Mouse (Mus musculus): ENCODE data around the gene Gch1. TPM values are rescaled to one million over a fixed set of nuclear protein-coding genes. Genes with fewer than 3 reads are reported as not detected.
A peak's percentile ranks its signal among the peaks of the same experiment; 100 is the strongest.

The Gch1 gene
- 1.6 and 17.3 TPM in 2 replicates for total RNA-seq (2014; fragmentation: Nextera tagmentation)
- 0.87 and 1.3 TPM in 2 replicates for total RNA-seq (2017)
- 0.27 and 0.43 TPM in 2 replicates for polyA plus RNA-seq (2012)

GRCm38 (mm10) chr14:47188848-47189634 lies at the start of gene Gch1:
Gene Gch1, minus strand, starts transcription at chr14:47189413.
- DNase-seq (ENCODE audit: low spot score) = peak; percentile 91

GRCm38 (mm10) chr14:47237286-47237685 lies 48.1 kb upstream of the Gch1 start:
- no peak for ATAC-seq (ENCODE audit: extremely low read depth, insufficient number of reproducible peaks, low FRiP score, poor library complexity, severe bottlenecking)
- Histone ChIP-seq H3K36me3 (replicated peaks) (peaks cover 39% of the 10 kb centered on the region), H3K9me3 (replicated peaks) (0 out of 2 replicates have a peak, but pooled peaks cover 3% of the 10 kb centered on the region), H3K27me3 (ENCODE audit: insufficient read depth, low read length) (no peaks in the 10 kb centered on the region), H3K4me3 (ENCODE audit: low read depth, low read length) (no peak overlapping the region), H3K4me1 (ENCODE audit: insufficient read depth, low read depth, low read length) (peaks cover 41% of the 10 kb centered on the region)
- TF ChIP-seq TAL1 (conservative IDR thresholded peaks at IDR 0.05; ENCODE audit: low read depth, low read length) = no peak
- TF ChIP-seq GATA2 (IDR thresholded peaks at IDR 0.05; ENCODE audit: borderline replicate concordance, low read depth, low read length) = no peak
- TF ChIP-seq CTCF (IDR thresholded peaks at IDR 0.05; ENCODE audit: low read depth, low read length) = no peak
- TF ChIP-seq POLR2AphosphoS5 (IDR thresholded peaks at IDR 0.05; ENCODE audit: insufficient replicate concordance, low read depth, low read length) = no peak
- TF ChIP-seq GATA1 (IDR thresholded peaks at IDR 0.05; ENCODE audit: borderline replicate concordance, low read length) = no peak
- DNase-seq (ENCODE audit: low spot score) = no peak

More at GRCm38 (mm10) chr14:47188848-47189634, at the start of gene Gch1:
- peaks cover 26% of the 10 kb centered on the region for H3K27me3 ChIP-seq (ENCODE audit: insufficient read depth, low read length)
- ATAC-seq (ENCODE audit: extremely low read depth, insufficient number of reproducible peaks, low FRiP score, poor library complexity, severe bottlenecking) = peak; percentile 90
- peaks cover 14% of the 10 kb centered on the region for H3K4me1 ChIP-seq (ENCODE audit: insufficient read depth, low read depth, low read length)
- H3K36me3 ChIP-seq (replicated peaks) = no peaks in the 10 kb centered on the region
- peak within 1 kb of the TSS; percentile 75 for H3K4me3 ChIP-seq (ENCODE audit: low read depth, low read length)
- TF ChIP-seq CTCF (IDR thresholded peaks at IDR 0.05; ENCODE audit: low read depth, low read length) = no peak
- no peaks in the 10 kb centered on the region for H3K9me3 ChIP-seq (replicated peaks)

GRCm38 (mm10) chr14:47236491-47236890 lies 47.3 kb upstream of the Gch1 start:
- TF ChIP-seq GATA2 (IDR thresholded peaks at IDR 0.05; ENCODE audit: borderline replicate concordance, low read depth, low read length) (no peak), GATA1 (IDR thresholded peaks at IDR 0.05; ENCODE audit: borderline replicate concordance, low read length) (no peak), TAL1 (conservative IDR thresholded peaks at IDR 0.05; ENCODE audit: low read depth, low read length) (no peak), POLR2AphosphoS5 (IDR thresholded peaks at IDR 0.05; ENCODE audit: insufficient replicate concordance, low read depth, low read length) (no peak), CTCF (IDR thresholded peaks at IDR 0.05; ENCODE audit: low read depth, low read length) (no peak)
- Histone ChIP-seq H3K9me3 (replicated peaks) (0 out of 2 replicates have a peak, but pooled peaks cover 3% of the 10 kb centered on the region), H3K27me3 (ENCODE audit: insufficient read depth, low read length) (no peaks in the 10 kb centered on the region), H3K4me1 (ENCODE audit: insufficient read depth, low read depth, low read length) (peaks cover 34% of the 10 kb centered on the region), H3K36me3 (replicated peaks) (peaks cover 32% of the 10 kb centered on the region), H3K4me3 (ENCODE audit: low read depth, low read length) (no peak overlapping the region)
- DNase-seq (ENCODE audit: low spot score) (no peak), ATAC-seq (ENCODE audit: extremely low read depth, insufficient number of reproducible peaks, low FRiP score, poor library complexity, severe bottlenecking) (no peak)

- Histone ChIP-seq H3K27me3 (ENCODE audit: insufficient read depth, low read length) (peaks cover 2% of the 10 kb centered on the region; the same call in 1 of the 2 replicates), H3K36me3 (replicated peaks) (peaks cover 22% of the 10 kb centered on the region), H3K9me3 (replicated peaks) (0 out of 2 replicates have a peak, but pooled peaks cover 3% of the 10 kb centered on the region), H3K4me1 (ENCODE audit: insufficient read depth, low read depth, low read length) (peaks cover 25% of the 10 kb centered on the region), H3K4me3 (ENCODE audit: low read depth, low read length) (no peak overlapping the region)
- ATAC-seq (ENCODE audit: extremely low read depth, insufficient number of reproducible peaks, low FRiP score, poor library complexity, severe bottlenecking) (no peak), DNase-seq (ENCODE audit: low spot score) (no peak)
- TF ChIP-seq CTCF (IDR thresholded peaks at IDR 0.05; ENCODE audit: low read depth, low read length) = no peak
- TF ChIP-seq GATA2 (IDR thresholded peaks at IDR 0.05; ENCODE audit: borderline replicate concordance, low read depth, low read length) = no peak
- TF ChIP-seq POLR2AphosphoS5 (IDR thresholded peaks at IDR 0.05; ENCODE audit: insufficient replicate concordance, low read depth, low read length) = no peak
- no peak for TF ChIP-seq TAL1 (conservative IDR thresholded peaks at IDR 0.05; ENCODE audit: low read depth, low read length)
- no peak for TF ChIP-seq GATA1 (IDR thresholded peaks at IDR 0.05; ENCODE audit: borderline replicate concordance, low read length)
These were observed 45.5 kb upstream of the Gch1 start for GRCm38 (mm10) chr14:47234526-47235250.

- ATAC-seq (ENCODE audit: extremely low read depth, insufficient number of reproducible peaks, low FRiP score, poor library complexity, severe bottlenecking) = peak; percentile 15; the same call in 1 of the 2 replicates
These were observed 44.8 kb upstream of the Gch1 start for GRCm38 (mm10) chr14:47234032-47234431.

GRCm38 (mm10) chr14:47233602-47234001 lies 44.4 kb upstream of the Gch1 start:
- Histone ChIP-seq H3K27me3 (ENCODE audit: insufficient read depth, low read length) (peaks cover 6% of the 10 kb centered on the region), H3K9me3 (replicated peaks) (0 out of 2 replicates have a peak, but pooled peaks cover 3% of the 10 kb centered on the region), H3K4me3 (ENCODE audit: low read depth, low read length) (no peak overlapping the region), H3K36me3 (replicated peaks) (peaks cover 18% of the 10 kb centered on the region), H3K4me1 (ENCODE audit: insufficient read depth, low read depth, low read length) (peaks cover 20% of the 10 kb centered on the region)
- no peak; the same call in 1 of the 2 replicates for TF ChIP-seq TAL1 (conservative IDR thresholded peaks at IDR 0.05; ENCODE audit: low read depth, low read length)
- TF ChIP-seq GATA2 (IDR thresholded peaks at IDR 0.05; ENCODE audit: borderline replicate concordance, low read depth, low read length) = no peak
- no peak for TF ChIP-seq POLR2AphosphoS5 (IDR thresholded peaks at IDR 0.05; ENCODE audit: insufficient replicate concordance, low read depth, low read length)
- TF ChIP-seq GATA1 (IDR thresholded peaks at IDR 0.05; ENCODE audit: borderline replicate concordance, low read length) = no peak
- TF ChIP-seq CTCF (IDR thresholded peaks at IDR 0.05; ENCODE audit: low read depth, low read length) = no peak
- no peak for DNase-seq (ENCODE audit: low spot score)
- ATAC-seq (ENCODE audit: extremely low read depth, insufficient number of reproducible peaks, low FRiP score, poor library complexity, severe bottlenecking) = peak; percentile 28; the same call in 1 of the 2 replicates

More at GRCm38 (mm10) chr14:47234032-47234431, 44.8 kb upstream of the Gch1 start:
- Histone ChIP-seq H3K9me3 (replicated peaks) (0 out of 2 replicates have a peak, but pooled peaks cover 3% of the 10 kb centered on the region), H3K4me3 (ENCODE audit: low read depth, low read length) (no peak overlapping the region), H3K27me3 (ENCODE audit: insufficient read depth, low read length) (peaks cover 6% of the 10 kb centered on the region), H3K4me1 (ENCODE audit: insufficient read depth, low read depth, low read length) (peaks cover 20% of the 10 kb centered on the region), H3K36me3 (replicated peaks) (peaks cover 18% of the 10 kb centered on the region)
- no peak for DNase-seq (ENCODE audit: low spot score)
- TF ChIP-seq GATA1 (IDR thresholded peaks at IDR 0.05; ENCODE audit: borderline replicate concordance, low read length) (no peak), POLR2AphosphoS5 (IDR thresholded peaks at IDR 0.05; ENCODE audit: insufficient replicate concordance, low read depth, low read length) (no peak), TAL1 (conservative IDR thresholded peaks at IDR 0.05; ENCODE audit: low read depth, low read length) (no peak), GATA2 (IDR thresholded peaks at IDR 0.05; ENCODE audit: borderline replicate concordance, low read depth, low read length) (no peak), CTCF (IDR thresholded peaks at IDR 0.05; ENCODE audit: low read depth, low read length) (no peak)

Measured in G1E (cell line).